In genomic region chr11:101381817-101382216, GRCm38 (mm10) we compare ENCODE assay signal across 27 mouse cellular contexts. TPM values are rescaled to one million over a fixed set of nuclear protein-coding genes. Genes with fewer than 3 reads are reported as not detected.
A peak's percentile ranks its signal among the peaks of the same experiment; 100 is the strongest.
DNase-seq lines count a peak whose midpoint lies in the region; ATAC-seq lines count a peak whose summit lies in the region.
"Had no signal": no experiment of that assay in that cellular context is flagged by ENCODE, and none has a peak within 500 bp of the region (broad histone marks: within the 10 kb centered on the region; RNA-seq: fewer than 3 reads in every experiment).

No protein-coding gene starts in this region.

- no peak for ATAC-seq in forebrain, embryonic 14.5 days
- ATAC-seq in forebrain, embryonic 15.5 days (replicated peaks), result no peak
- ATAC-seq in erythroid progenitor cell, adult 5-6 weeks (replicated peaks; ENCODE audit: low FRiP score, poor library complexity, severe bottlenecking), result 0 out of 2 replicates have a peak, but pooled peaks have one; percentile 42
- ATAC-seq: forebrain, embryonic 16.5 days; lung, postnatal 0 days; Patski had no signal

- no peak overlapping the region for H3K4me3 ChIP-seq in forebrain, embryonic 14.5 days (ENCODE audit: low read depth, low read length)
- H3K4me3 ChIP-seq in forebrain, embryonic 15.5 days, result no peak overlapping the region
- H3K4me3 ChIP-seq: left cerebral cortex, adult 2 months had no signal

- DNase-seq in forebrain, embryonic 14.5 days (ENCODE audit: low spot score), result peak; percentile 1
- peak; percentile 7 for DNase-seq in A20 (ENCODE audit: low read depth, low spot score)
- peak; percentile 66 for DNase-seq in R1 (ENCODE audit: low read depth, low spot score)
- DNase-seq in urinary bladder, adult 2 months (ENCODE audit: low spot score), result no peak
- no peak for DNase-seq in spleen, postnatal 14 days (ENCODE audit: low spot score in 2 of 2)
- DNase-seq: adrenal gland, postnatal 25 days; cerebellum, adult 11-12 months; cerebellum, postnatal 25 days; gastrocnemius, postnatal 36 days; kidney, adult 8-10 months; layer of hippocampus, adult 9-11 months; left cerebral cortex, postnatal 4 days; liver; thymus, postnatal 4 days had no signal

- no peaks in the 10 kb centered on the region for H3K27me3 ChIP-seq in forebrain, embryonic 14.5 days (replicated peaks; ENCODE audit: control insufficient read depth, insufficient read depth, low read length)
- H3K27me3 ChIP-seq in forebrain, embryonic 15.5 days, result no peaks in the 10 kb centered on the region

- no peaks in the 10 kb centered on the region for H3K4me1 ChIP-seq in forebrain, embryonic 14.5 days (ENCODE audit: control insufficient read depth, insufficient read depth, low read length)
- no peaks in the 10 kb centered on the region for H3K4me1 ChIP-seq in forebrain, embryonic 15.5 days

- WGBS in forebrain, embryonic 14.5 days, result 9% methylated on average over 4 of the region's 4 CpGs
- 0% methylated on average over 4 of the region's 4 CpGs for WGBS in forebrain, embryonic 15.5 days

- no peak overlapping the region for H3K4me2 ChIP-seq in forebrain, embryonic 14.5 days (ENCODE audit: low read length)
- H3K4me2 ChIP-seq in forebrain, embryonic 15.5 days (replicated peaks), result no peak overlapping the region

- no peaks in the 10 kb centered on the region for H3K36me3 ChIP-seq in forebrain, embryonic 14.5 days (ENCODE audit: control insufficient read depth, insufficient read depth, low read length)
- no peaks in the 10 kb centered on the region for H3K36me3 ChIP-seq in forebrain, embryonic 15.5 days

- no peaks in the 10 kb centered on the region for H3K9me3 ChIP-seq in forebrain, embryonic 14.5 days (replicated peaks; ENCODE audit: control insufficient read depth, low read length)
- no peaks in the 10 kb centered on the region for H3K9me3 ChIP-seq in forebrain, embryonic 15.5 days

- H3K9ac ChIP-seq in forebrain, embryonic 14.5 days (ENCODE audit: low read length), result no peak overlapping the region
- H3K9ac ChIP-seq in forebrain, embryonic 15.5 days (replicated peaks), result no peak overlapping the region

- H3K27ac ChIP-seq in forebrain, embryonic 14.5 days (ENCODE audit: low read depth, low read length), result no peak overlapping the region
- H3K27ac ChIP-seq in forebrain, embryonic 15.5 days (replicated peaks), result no peak overlapping the region
- H3K27ac ChIP-seq: left cerebral cortex, adult 2 months had no signal

RNA-seq across cellular contexts. Expression of gene G6pc, which starts 14.5 kb away (rescaled TPM):
- polyA plus RNA-seq in forebrain, embryonic 14.5 days (2014; fragmentation: Nextera tagmentation; extraction: Ambion mirVana), result 0.09 TPM in 1 of 2 replicates, not detected in the other
- polyA plus RNA-seq in forebrain, embryonic 15.5 days (2015; fragmentation: Nextera tagmentation; extraction: Ambion mirVana), result not detected in 2 replicates
- not detected in 2 replicates for total RNA-seq in erythroid progenitor cell, adult 5-6 weeks (2015; ENCODE audit: low replicate concordance)
- not detected in 2 replicates for total RNA-seq in erythroid progenitor cell, adult 5-6 weeks (2017; ENCODE audit: low replicate concordance)
- polyA plus RNA-seq in urinary bladder, adult 2 months (2012; rRNA removed), result not detected in 2 replicates
- total RNA-seq: gastrocnemius, postnatal 36 days; hematopoietic stem cell, adult 5-6 weeks; left cerebral cortex, adult 2 months; left cerebral cortex, postnatal 4 days; monocyte, adult 5-6 weeks had no signal
- polyA plus RNA-seq: C2C12; embryonic facial prominence, embryonic 14.5 days; forebrain, embryonic 16.5 days; heart, embryonic 16.5 days; intestine, embryonic 14.5 days; neural tube, embryonic 11.5 days; Patski had no signal

RNA-seq across cellular contexts. Expression of gene Aarsd1, which starts 35.6 kb away (rescaled TPM):
- polyA plus RNA-seq in forebrain, embryonic 14.5 days (2014; fragmentation: Nextera tagmentation; extraction: Ambion mirVana), result 89.6 and 92.5 TPM in 2 replicates
- 90.2 and 98.7 TPM in 2 replicates for polyA plus RNA-seq in forebrain, embryonic 15.5 days (2015; fragmentation: Nextera tagmentation; extraction: Ambion mirVana)
- 2.1 and 20.9 TPM in 2 replicates for total RNA-seq in erythroid progenitor cell, adult 5-6 weeks (2015; ENCODE audit: low replicate concordance)
- 13.1 and 27.7 TPM in 2 replicates for total RNA-seq in erythroid progenitor cell, adult 5-6 weeks (2017; ENCODE audit: low replicate concordance)
- polyA plus RNA-seq in urinary bladder, adult 2 months (2012; rRNA removed), result 26.1 and 27.7 TPM in 2 replicates

RNA-seq across cellular contexts. Expression of gene Gm27029, which starts 42.8 kb away (rescaled TPM):
- 6.8 and 7.3 TPM in 2 replicates for polyA plus RNA-seq in forebrain, embryonic 14.5 days (2014; fragmentation: Nextera tagmentation; extraction: Ambion mirVana)
- 6.3 and 7.3 TPM in 2 replicates for polyA plus RNA-seq in forebrain, embryonic 15.5 days (2015; fragmentation: Nextera tagmentation; extraction: Ambion mirVana)
- total RNA-seq in erythroid progenitor cell, adult 5-6 weeks (2015; ENCODE audit: low replicate concordance), result 3.2 TPM in 1 of 2 replicates, not detected in the other
- not detected in 2 replicates for total RNA-seq in erythroid progenitor cell, adult 5-6 weeks (2017; ENCODE audit: low replicate concordance)
- 0.95 and 1.0 TPM in 2 replicates for polyA plus RNA-seq in urinary bladder, adult 2 months (2012; rRNA removed)
- total RNA-seq: hematopoietic stem cell, adult 5-6 weeks had no signal

RNA-seq across cellular contexts. Expression of gene Rundc1, which starts 43.1 kb away (rescaled TPM):
- 14.7 and 21.2 TPM in 2 replicates for polyA plus RNA-seq in forebrain, embryonic 14.5 days (2014; fragmentation: Nextera tagmentation; extraction: Ambion mirVana)
- polyA plus RNA-seq in forebrain, embryonic 15.5 days (2015; fragmentation: Nextera tagmentation; extraction: Ambion mirVana), result 31.7 and 32.2 TPM in 2 replicates
- 0.42 and 1.8 TPM in 2 replicates for total RNA-seq in erythroid progenitor cell, adult 5-6 weeks (2015; ENCODE audit: low replicate concordance)
- total RNA-seq in erythroid progenitor cell, adult 5-6 weeks (2017; ENCODE audit: low replicate concordance), result 1.8 and 2.6 TPM in 2 replicates
- 22.1 and 22.9 TPM in 2 replicates for polyA plus RNA-seq in urinary bladder, adult 2 months (2012; rRNA removed)

RNA-seq across cellular contexts. Expression of gene Ptges3l, which starts 43.3 kb away (rescaled TPM):
- 1.2 TPM in 2 replicates for polyA plus RNA-seq in forebrain, embryonic 14.5 days (2014; fragmentation: Nextera tagmentation; extraction: Ambion mirVana)
- polyA plus RNA-seq in forebrain, embryonic 15.5 days (2015; fragmentation: Nextera tagmentation; extraction: Ambion mirVana), result 1.0 and 1.7 TPM in 2 replicates
- not detected in 2 replicates for total RNA-seq in erythroid progenitor cell, adult 5-6 weeks (2015; ENCODE audit: low replicate concordance)
- total RNA-seq in erythroid progenitor cell, adult 5-6 weeks (2017; ENCODE audit: low replicate concordance), result not detected in 2 replicates
- 21.1 and 28.2 TPM in 2 replicates for polyA plus RNA-seq in urinary bladder, adult 2 months (2012; rRNA removed)
- total RNA-seq: hematopoietic stem cell, adult 5-6 weeks; monocyte, adult 5-6 weeks had no signal

Comparison
In these comparisons a context has a peak if more than half of its experiments do, and no peak if none do; other contexts are left out.
1. DNase-seq: peak in forebrain, embryonic 14.5 days (single experiment), A20 (single experiment) and R1 (single experiment); none in urinary bladder, adult 2 months (single experiment) and spleen, postnatal 14 days (0 of 2).